Mouse (Mus musculus) small intestine, adult 2 months (tissue): Measurements from ENCODE around the gene Pde1c. TPM values are rescaled to one million over a fixed set of nuclear protein-coding genes. Genes with fewer than 3 reads are reported as not detected.

ENCODE experiments used
- H3K27ac ChIP-seq: fragments of 200-500 bp; 2 replicates; pipeline ENCODE4 v1.5.1; 2012; ENCODE audit warnings: low read depth, low read length, control low read depth, inconsistent platforms; ENCODE audit not compliant: insufficient read depth
- H3K27me3 ChIP-seq: fragments of 200-500 bp; 2 replicates; pipeline ENCODE4 v1.6.1; 2012; ENCODE audit warnings: mild to moderate bottlenecking, moderate library complexity, low read length, inconsistent platforms; ENCODE audit not compliant: control insufficient read depth, insufficient read depth
- H3K36me3 ChIP-seq: fragments of 200-500 bp; 2 replicates; pipeline ENCODE4 v1.6.1; 2012; ENCODE audit warnings: mild to moderate bottlenecking, low read length, control low read depth, inconsistent platforms; ENCODE audit not compliant: control insufficient read depth, insufficient read depth
- H3K4me1 ChIP-seq: fragments of 200-500 bp; 2 replicates; pipeline ENCODE4 v1.6.1; 2012; ENCODE audit warnings: low read length, inconsistent platforms, mixed read lengths; ENCODE audit not compliant: control insufficient read depth, insufficient read depth, insufficient read length
- H3K4me3 ChIP-seq: fragments of 200-500 bp; 2 replicates; pipeline ENCODE4 v1.5.1; 2012; ENCODE audit warnings: low read depth, mild to moderate bottlenecking, control low read depth, inconsistent platforms, low read length, moderate library complexity
- CTCF ChIP-seq: fragments of 200-500 bp; IDR thresholded peaks from 2 replicates; pipeline ENCODE4 v1.5.1; 2012; ENCODE audit warnings: low read depth, mild to moderate bottlenecking, control low read depth, inconsistent platforms, low read length, moderate library complexity, mixed read lengths; ENCODE audit not compliant: insufficient replicate concordance, insufficient read length; ENCODE audit errors: extremely low read depth
- POLR2A ChIP-seq: fragments of 200-500 bp; IDR thresholded peaks from 2 replicates; pipeline ENCODE4 v1.6.1; 2012; ENCODE audit warnings: low read depth, mild to moderate bottlenecking, control low read depth, inconsistent platforms, low read length, moderate library complexity
- WGBS: fragments of 180-500 bp; shearing (Covaris S2); methylation state at CpG from one replicate; pipeline ENCODE4 v1.1.7; 2018; 5-methylcytosine and 5-hydroxymethylcytosine counted together
- polyA plus RNA-seq: library from polyadenylated mRNA; depleted of rRNA; stranded (reverse); fragments of >200 nt; gene quantifications from 2 replicates; pipeline ENCODE4 v1.2.3, GENCODE M21; 2012

Pde1c gene
- polyA plus RNA-seq, 1 experiment, result 0.18 TPM

- Histone ChIP-seq H3K27me3 (no peaks in the 10 kb centered on the region), H3K4me1 (0 out of 2 replicates have a peak, but pooled peaks cover 2% of the 10 kb centered on the region), H3K27ac (no peak overlapping the region), H3K36me3 (no peaks in the 10 kb centered on the region), H3K4me3 (no peak overlapping the region)
- 52% methylated on average over 6 of the region's 6 CpGs for WGBS
- TF ChIP-seq CTCF (no peak), POLR2A (no peak)
Measured at GRCm38 (mm10) chr6:56360086-56360485, 208.8 kb downstream of the Pde1c start.

GRCm38 (mm10) chr6:56359126-56359525, 209.8 kb downstream of the Pde1c start:
- no peak overlapping the region for H3K27ac ChIP-seq
- 50% methylated on average over 3 of the region's 3 CpGs for WGBS
- H3K36me3 ChIP-seq, result no peaks in the 10 kb centered on the region
- H3K27me3 ChIP-seq, result no peaks in the 10 kb centered on the region
- 0 out of 2 replicates have a peak, but pooled peaks cover 2% of the 10 kb centered on the region for H3K4me1 ChIP-seq
- no peak overlapping the region for H3K4me3 ChIP-seq
- TF ChIP-seq CTCF (no peak), POLR2A (no peak)

- no peak overlapping the region for H3K27ac ChIP-seq
- TF ChIP-seq POLR2A, result no peak
- TF ChIP-seq CTCF, result no peak
- 64% methylated on average over 3 of the region's 3 CpGs for WGBS
- no peaks in the 10 kb centered on the region for H3K4me1 ChIP-seq
- H3K36me3 ChIP-seq, result no peaks in the 10 kb centered on the region
- no peaks in the 10 kb centered on the region for H3K27me3 ChIP-seq
- H3K4me3 ChIP-seq, result no peak overlapping the region
Measured at GRCm38 (mm10) chr6:56347207-56347606, 221.7 kb downstream of the Pde1c start.

- no peak overlapping the region for H3K4me3 ChIP-seq
- no peaks in the 10 kb centered on the region for H3K27me3 ChIP-seq
- WGBS, result 57% methylated on average over 4 of the region's 4 CpGs
- no peak overlapping the region for H3K27ac ChIP-seq
- no peaks in the 10 kb centered on the region for H3K36me3 ChIP-seq
- H3K4me1 ChIP-seq, result no peaks in the 10 kb centered on the region
- no peak for TF ChIP-seq POLR2A
- TF ChIP-seq CTCF, result no peak
Measured at GRCm38 (mm10) chr6:56345082-56345481, 223.8 kb downstream of the Pde1c start.

- no peak overlapping the region for H3K4me3 ChIP-seq
- H3K36me3 ChIP-seq, result no peaks in the 10 kb centered on the region
- H3K27me3 ChIP-seq, result no peaks in the 10 kb centered on the region
- no peaks in the 10 kb centered on the region for H3K4me1 ChIP-seq
- H3K27ac ChIP-seq, result no peak overlapping the region
- no peak for TF ChIP-seq POLR2A
- TF ChIP-seq CTCF, result no peak
- WGBS, result 70% methylated on average over 1 of the region's 1 CpGs
Measured at GRCm38 (mm10) chr6:56342005-56342404, 226.9 kb downstream of the Pde1c start.

- 81% methylated on average over 3 of the region's 3 CpGs for WGBS
- H3K4me3 ChIP-seq, result no peak overlapping the region
- H3K27ac ChIP-seq, result no peak overlapping the region
Measured at GRCm38 (mm10) chr6:56335811-56336446, 233.0 kb downstream of the Pde1c start.

GRCm38 (mm10) chr6:56332149-56332548, 236.8 kb downstream of the Pde1c start:
- TF ChIP-seq POLR2A (no peak), CTCF (no peak)
- Histone ChIP-seq H3K36me3 (no peaks in the 10 kb centered on the region), H3K27me3 (no peaks in the 10 kb centered on the region), H3K4me1 (no peaks in the 10 kb centered on the region), H3K27ac (no peak overlapping the region), H3K4me3 (no peak overlapping the region)
- WGBS, result 68% methylated on average over 4 of the region's 4 CpGs

More at GRCm38 (mm10) chr6:56335811-56336446, 233.0 kb downstream of the Pde1c start:
- TF ChIP-seq CTCF, result no peak
- TF ChIP-seq POLR2A, result no peak
- Histone ChIP-seq H3K36me3 (no peaks in the 10 kb centered on the region), H3K27me3 (no peaks in the 10 kb centered on the region), H3K4me1 (no peaks in the 10 kb centered on the region)

GRCm38 (mm10) chr6:56331432-56331831, 237.5 kb downstream of the Pde1c start:
- Histone ChIP-seq H3K36me3 (no peaks in the 10 kb centered on the region), H3K4me1 (no peaks in the 10 kb centered on the region), H3K27me3 (no peaks in the 10 kb centered on the region), H3K4me3 (no peak overlapping the region), H3K27ac (no peak overlapping the region)
- WGBS, result 86% methylated on average over 6 of the region's 6 CpGs
- TF ChIP-seq CTCF, result no peak
- no peak for TF ChIP-seq POLR2A
